Mouse (Mus musculus): ENCODE measurements around the gene Phc3.

DNA sequence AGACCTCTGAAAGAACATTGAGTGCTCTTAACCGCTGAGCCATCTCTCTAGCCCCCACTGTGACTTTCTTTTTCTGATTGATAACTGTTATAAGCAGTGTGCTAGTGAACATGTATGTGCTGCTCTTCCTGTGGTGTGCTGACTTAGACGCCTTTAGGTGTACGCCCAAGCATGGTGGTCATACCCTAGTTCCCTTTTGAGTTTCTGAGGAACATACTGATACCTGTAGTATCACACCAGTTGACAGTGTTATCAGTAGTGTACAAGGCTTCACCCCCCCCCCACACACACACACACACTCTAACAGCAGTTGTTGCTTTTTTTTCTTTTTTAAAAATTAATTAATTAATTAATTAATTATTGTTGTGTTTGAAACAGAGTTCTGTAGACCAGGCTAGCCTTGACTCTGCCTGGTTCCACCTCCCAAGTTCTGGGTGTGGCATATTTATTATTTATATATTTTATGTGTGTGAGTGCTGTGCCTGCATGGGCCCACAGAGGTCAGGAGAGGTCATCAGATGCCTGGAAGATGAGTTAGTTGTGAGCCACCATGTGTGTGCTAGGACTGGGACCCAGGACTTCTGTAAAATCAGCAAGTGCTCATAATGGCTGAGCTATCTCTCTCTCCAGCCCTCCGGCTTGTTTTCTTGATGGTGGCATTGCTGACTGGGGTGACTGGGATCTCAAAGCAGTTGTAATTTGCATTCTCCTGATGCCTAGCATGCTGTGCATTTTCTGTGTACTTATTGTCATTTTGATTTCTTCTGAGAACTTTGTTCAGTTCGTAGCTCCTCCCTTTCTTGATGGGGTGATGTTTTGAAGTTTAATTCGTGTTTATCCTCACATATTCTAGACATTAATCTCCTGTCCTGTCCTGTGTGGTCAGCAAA is 35.4 kb upstream of the Phc3 start:
- no peak for TF ChIP-seq CTCF (IDR thresholded peaks at IDR 0.05; ENCODE audit: borderline replicate concordance, control insufficient read depth, extremely low read depth, insufficient read depth, low read length, poor library complexity)
- TF ChIP-seq POLR2A (IDR thresholded peaks at IDR 0.05; ENCODE audit: control insufficient read depth, extremely low read depth, insufficient read depth, low read length, poor library complexity), result no peak

All from thymus, adult 2 months (tissue).